Mouse (Mus musculus): ENCODE results near the gene Atp6v0c. TPM values are rescaled to one million over a fixed set of nuclear protein-coding genes. Genes with fewer than 3 reads are reported as not detected.

The Atp6v0c gene
- 1,028 and 1,039 TPM in 2 replicates for polyA plus RNA-seq (2015; fragmentation: Nextera tagmentation; extraction: Ambion mirVana)

DNA sequence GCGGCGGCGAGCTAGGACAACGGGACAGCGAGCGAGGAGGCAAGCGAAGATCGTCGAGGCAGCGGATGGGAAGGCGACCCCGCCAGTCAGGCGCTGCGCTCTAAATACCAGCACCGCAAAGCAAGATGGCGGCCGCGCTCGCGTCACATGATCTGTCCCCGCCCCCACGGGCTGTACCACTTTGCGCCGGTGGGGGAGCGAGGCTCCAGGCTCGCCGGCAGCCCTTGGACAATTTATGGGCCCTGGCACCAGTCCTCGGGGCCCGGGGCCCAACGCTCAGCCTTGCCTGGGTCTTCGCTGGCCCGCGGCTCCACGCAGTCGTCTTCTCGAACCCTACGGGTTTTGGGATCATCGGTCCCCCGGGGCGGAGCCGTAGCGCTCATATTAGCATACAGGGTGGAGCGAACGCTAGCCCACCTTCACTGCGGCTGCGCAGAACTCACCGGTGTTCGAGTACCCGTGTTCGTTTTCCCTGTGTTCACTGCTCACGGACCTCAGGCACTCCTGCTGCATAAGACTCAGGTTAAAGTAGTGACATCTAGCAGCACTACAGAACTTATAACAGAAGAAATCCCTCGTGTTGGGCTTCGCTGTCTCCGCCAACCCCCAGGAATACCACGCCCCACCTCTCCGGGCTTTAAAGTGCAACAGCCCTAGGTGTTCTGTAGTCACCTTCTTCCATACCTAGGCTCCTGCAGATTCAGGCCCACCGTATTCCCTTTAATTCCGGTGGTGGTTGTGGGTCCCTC lies at the start of gene Atp6v0c:
Gene Atp6v0c, minus strand, starts transcription at position 386 of the 749 bp plus-strand sequence.
- peak; percentile 87 for ATAC-seq (ENCODE audit: low FRiP score)
- H3K4me2 ChIP-seq = peak within 1 kb of the TSS; percentile 80
- H3K9me3 ChIP-seq = no peaks in the 10 kb centered on the region
- H3K4me3 ChIP-seq = peak within 1 kb of the TSS; percentile 98
- peaks cover 44% of the 10 kb centered on the region for H3K4me1 ChIP-seq (replicated peaks)
- peaks cover 25% of the 10 kb centered on the region for H3K36me3 ChIP-seq
- 1% methylated on average over 58 of the region's 58 CpGs for WGBS
- H3K27me3 ChIP-seq = 0 out of 2 replicates have a peak, but pooled peaks cover 7% of the 10 kb centered on the region
- peak within 1 kb of the TSS; percentile 92 for H3K9ac ChIP-seq
- H3K27ac ChIP-seq = peak within 1 kb of the TSS; percentile 97

DNA sequence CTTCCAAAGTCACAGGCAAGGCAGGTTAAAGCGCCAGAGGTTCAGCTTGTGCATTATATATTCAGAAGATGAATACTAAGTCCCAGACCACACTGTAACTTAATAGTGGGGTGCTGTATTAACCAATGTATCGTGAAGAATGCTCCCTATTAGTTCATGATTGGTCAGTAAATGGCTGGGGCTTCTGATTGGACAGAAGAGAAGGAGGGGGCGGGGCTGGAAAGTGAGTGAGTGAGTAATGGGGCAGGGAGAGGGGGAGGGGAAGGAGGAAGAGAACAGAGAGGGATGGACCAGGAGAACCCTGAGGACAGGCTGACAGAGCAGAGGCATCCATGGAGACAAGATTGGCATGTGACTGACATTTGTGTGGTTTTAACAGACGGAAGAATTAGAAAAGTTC lies 47.3 kb upstream of the Atp6v0c start:
- Histone ChIP-seq H3K4me1 (replicated peaks) (peaks cover 27% of the 10 kb centered on the region), H3K4me3 (no peak overlapping the region), H3K4me2 (no peak overlapping the region), H3K9ac (no peak overlapping the region), H3K36me3 (peaks cover 39% of the 10 kb centered on the region), H3K27me3 (no peaks in the 10 kb centered on the region), H3K9me3 (no peaks in the 10 kb centered on the region), H3K27ac (no peak overlapping the region)
- WGBS = 57% methylated on average over 4 of the region's 4 CpGs
- ATAC-seq (ENCODE audit: low FRiP score) = no peak

DNA sequence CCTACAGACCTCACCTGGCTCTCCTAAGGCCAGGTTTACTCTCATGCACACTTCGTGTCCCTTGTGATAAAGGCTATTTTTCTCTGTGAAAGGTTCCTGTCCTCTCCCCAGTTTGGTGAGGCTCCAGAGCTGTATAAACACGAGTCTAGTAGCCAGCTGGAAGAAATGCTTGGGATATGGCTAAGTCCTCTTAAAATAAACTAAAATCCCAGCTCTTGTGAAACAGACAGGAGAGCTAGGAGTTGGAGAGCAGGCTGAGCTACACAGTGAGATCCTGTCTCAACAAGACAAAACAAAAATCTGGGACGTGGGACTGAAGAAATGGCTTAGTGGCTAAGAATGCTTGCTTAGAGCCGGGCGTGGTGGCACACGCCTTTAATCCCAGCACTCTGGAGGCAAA lies 43.7 kb upstream of the Atp6v0c start:
- H3K27me3 ChIP-seq = peaks cover 17% of the 10 kb centered on the region
- H3K9me3 ChIP-seq = no peaks in the 10 kb centered on the region
- no peak overlapping the region for H3K4me3 ChIP-seq
- peaks cover 35% of the 10 kb centered on the region for H3K36me3 ChIP-seq
- no peak overlapping the region for H3K9ac ChIP-seq
- 76% methylated on average over 6 of the region's 6 CpGs for WGBS
- H3K27ac ChIP-seq = no peak overlapping the region
- ATAC-seq (ENCODE audit: low FRiP score) = no peak
- H3K4me1 ChIP-seq (replicated peaks) = peaks cover 44% of the 10 kb centered on the region
- no peak overlapping the region for H3K4me2 ChIP-seq

DNA sequence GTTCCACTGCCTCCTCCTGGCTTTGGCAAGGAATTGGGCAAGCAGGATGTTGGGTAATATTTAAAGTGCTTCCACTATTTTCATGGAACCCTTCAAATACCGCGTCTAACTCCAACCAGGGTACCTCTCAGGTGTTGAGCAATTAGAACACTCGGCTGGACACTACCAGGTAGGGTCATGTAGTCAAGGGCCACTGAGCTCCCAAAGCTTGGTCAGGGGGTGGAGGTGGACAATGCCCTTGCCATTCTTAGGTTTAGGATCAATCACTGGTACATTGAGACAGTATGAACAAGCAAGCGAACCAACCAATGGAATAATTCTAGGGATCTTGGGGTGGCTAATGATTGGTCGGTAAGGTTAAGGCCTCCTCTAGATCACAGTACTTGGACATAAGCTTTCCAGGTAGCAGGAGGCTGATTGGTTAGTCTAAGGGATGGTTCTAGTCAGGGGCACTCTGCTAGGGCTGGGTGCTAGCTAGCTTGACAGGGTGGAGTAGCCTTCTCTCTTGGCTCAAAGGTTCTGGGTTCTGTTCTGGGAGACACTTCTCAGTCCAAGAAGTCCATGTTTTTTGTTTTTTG lies 43.0 kb upstream of the Atp6v0c start:
- H3K4me3 ChIP-seq = peak overlapping the region; percentile 58
- peaks cover 28% of the 10 kb centered on the region for H3K36me3 ChIP-seq
- WGBS = 30% methylated on average over 5 of the region's 5 CpGs
- peaks cover 50% of the 10 kb centered on the region for H3K4me1 ChIP-seq (replicated peaks)
- H3K27ac ChIP-seq = no peak overlapping the region
- ATAC-seq (ENCODE audit: low FRiP score) = 0 out of 2 replicates have a peak, but pooled peaks have one; percentile 0
- H3K9ac ChIP-seq = no peak overlapping the region
- no peaks in the 10 kb centered on the region for H3K9me3 ChIP-seq
- H3K4me2 ChIP-seq = peak overlapping the region; percentile 97
- peaks cover 24% of the 10 kb centered on the region for H3K27me3 ChIP-seq

DNA sequence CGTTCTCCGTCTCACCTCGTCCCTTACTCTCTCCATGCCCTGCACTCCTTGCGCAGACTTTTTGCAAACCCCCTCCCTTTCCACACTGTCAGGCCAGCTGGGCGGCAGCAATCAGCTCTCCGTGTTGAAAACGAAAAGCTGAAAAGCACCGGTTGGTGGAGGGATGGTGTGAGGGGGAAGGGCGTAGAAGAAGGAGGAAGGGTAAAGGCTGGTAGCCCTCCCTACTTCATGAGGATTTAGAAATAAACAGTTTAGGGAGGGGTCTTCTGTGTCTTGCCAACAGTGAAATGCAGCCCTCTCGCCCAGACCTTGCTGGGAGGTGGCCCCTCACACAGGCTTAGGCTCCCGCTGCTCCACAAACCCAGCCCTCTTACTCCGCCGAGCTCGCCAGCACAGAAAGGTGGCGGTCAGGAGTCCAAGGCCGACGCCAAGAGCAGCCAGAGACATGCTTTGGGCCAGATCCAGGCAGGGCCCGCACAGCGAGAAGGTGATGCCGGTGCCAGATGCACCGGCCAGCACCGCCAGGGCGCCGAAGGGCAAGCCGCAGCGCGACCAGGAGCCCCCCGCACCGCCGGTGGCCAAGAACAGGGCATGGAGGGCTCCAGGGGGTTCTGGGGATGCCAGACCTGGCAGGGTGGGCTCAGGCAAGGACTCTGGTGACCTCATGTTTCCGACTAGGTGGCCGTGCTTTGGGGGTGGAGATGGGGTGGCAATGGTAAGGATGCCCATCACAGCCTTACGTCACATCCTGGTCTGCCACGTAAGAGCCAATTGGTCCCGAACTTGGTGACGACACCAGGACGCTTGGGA lies 42.3 kb upstream of the Atp6v0c start:
- no peaks in the 10 kb centered on the region for H3K9me3 ChIP-seq

DNA sequence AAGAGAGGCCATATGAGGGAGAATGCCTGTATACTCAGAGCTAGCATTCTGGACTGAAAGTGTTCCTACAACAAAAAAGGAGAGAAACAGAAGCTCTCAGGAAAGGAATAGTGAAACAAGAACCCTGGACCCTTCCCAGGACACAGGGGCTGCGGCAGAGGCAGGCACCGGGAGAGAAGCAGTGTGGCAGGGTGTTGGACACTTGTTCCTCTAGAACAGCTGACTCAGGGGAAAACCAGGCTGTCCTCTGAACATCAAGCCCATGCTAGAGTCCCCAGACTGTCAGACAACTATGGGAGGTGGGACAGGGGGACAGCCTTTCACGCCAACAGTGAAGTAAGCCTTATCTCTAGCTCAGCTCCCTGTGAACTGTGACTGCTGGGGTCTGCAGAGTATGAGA lies 41.1 kb upstream of the Atp6v0c start:
- Histone ChIP-seq H3K9me3 (no peaks in the 10 kb centered on the region), H3K27me3 (peaks cover 32% of the 10 kb centered on the region), H3K4me3 (no peak overlapping the region), H3K27ac (peak overlapping the region; percentile 44; the same call in 1 of the 2 replicates), H3K4me1 (replicated peaks) (peaks cover 70% of the 10 kb centered on the region), H3K4me2 (peak overlapping the region; percentile 97), H3K9ac (no peak overlapping the region), H3K36me3 (peaks cover 10% of the 10 kb centered on the region)
- 89% methylated on average over 3 of the region's 3 CpGs for WGBS
- no peak for ATAC-seq (ENCODE audit: low FRiP score)

More for the DNA sequence above, 42.3 kb upstream of the Atp6v0c start:
- H3K27ac ChIP-seq = peak overlapping the region; percentile 87
- H3K27me3 ChIP-seq = peaks cover 29% of the 10 kb centered on the region
- peak overlapping the region; percentile 90 for H3K9ac ChIP-seq
- ATAC-seq (ENCODE audit: low FRiP score) = peak; percentile 52
- 1% methylated on average over 37 of the region's 37 CpGs for WGBS
- peak overlapping the region; percentile 58 for H3K4me3 ChIP-seq
- peak overlapping the region; percentile 97 for H3K4me2 ChIP-seq
- H3K4me1 ChIP-seq (replicated peaks) = peaks cover 57% of the 10 kb centered on the region
- H3K36me3 ChIP-seq = peaks cover 23% of the 10 kb centered on the region

DNA sequence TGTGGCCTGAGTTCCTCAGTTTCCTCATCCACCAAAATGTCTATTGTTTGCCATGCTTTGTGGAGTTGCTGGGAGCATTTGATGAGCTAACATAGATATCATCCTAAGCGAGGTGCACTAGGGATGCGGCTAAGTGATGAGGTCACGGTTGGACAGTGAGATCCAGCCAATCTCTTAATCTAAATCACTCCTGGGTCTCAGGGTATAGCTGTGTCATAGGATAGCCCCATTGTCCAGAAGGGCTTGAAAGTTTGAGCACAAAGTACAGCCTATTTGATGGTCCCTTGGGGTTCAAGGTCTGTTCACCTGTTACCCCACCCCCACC lies 40.4 kb upstream of the Atp6v0c start:
- H3K9me3 ChIP-seq = no peaks in the 10 kb centered on the region
- peak overlapping the region; percentile 92 for H3K4me2 ChIP-seq
- H3K4me1 ChIP-seq (replicated peaks) = peaks cover 71% of the 10 kb centered on the region
- WGBS = 73% methylated on average over 3 of the region's 3 CpGs
- H3K9ac ChIP-seq = no peak overlapping the region
- H3K36me3 ChIP-seq = peaks cover 3% of the 10 kb centered on the region
- no peak overlapping the region for H3K4me3 ChIP-seq
- no peak for ATAC-seq (ENCODE audit: low FRiP score)
- peaks cover 32% of the 10 kb centered on the region for H3K27me3 ChIP-seq
- H3K27ac ChIP-seq = peak overlapping the region; percentile 80; the same call in 1 of the 2 replicates

DNA sequence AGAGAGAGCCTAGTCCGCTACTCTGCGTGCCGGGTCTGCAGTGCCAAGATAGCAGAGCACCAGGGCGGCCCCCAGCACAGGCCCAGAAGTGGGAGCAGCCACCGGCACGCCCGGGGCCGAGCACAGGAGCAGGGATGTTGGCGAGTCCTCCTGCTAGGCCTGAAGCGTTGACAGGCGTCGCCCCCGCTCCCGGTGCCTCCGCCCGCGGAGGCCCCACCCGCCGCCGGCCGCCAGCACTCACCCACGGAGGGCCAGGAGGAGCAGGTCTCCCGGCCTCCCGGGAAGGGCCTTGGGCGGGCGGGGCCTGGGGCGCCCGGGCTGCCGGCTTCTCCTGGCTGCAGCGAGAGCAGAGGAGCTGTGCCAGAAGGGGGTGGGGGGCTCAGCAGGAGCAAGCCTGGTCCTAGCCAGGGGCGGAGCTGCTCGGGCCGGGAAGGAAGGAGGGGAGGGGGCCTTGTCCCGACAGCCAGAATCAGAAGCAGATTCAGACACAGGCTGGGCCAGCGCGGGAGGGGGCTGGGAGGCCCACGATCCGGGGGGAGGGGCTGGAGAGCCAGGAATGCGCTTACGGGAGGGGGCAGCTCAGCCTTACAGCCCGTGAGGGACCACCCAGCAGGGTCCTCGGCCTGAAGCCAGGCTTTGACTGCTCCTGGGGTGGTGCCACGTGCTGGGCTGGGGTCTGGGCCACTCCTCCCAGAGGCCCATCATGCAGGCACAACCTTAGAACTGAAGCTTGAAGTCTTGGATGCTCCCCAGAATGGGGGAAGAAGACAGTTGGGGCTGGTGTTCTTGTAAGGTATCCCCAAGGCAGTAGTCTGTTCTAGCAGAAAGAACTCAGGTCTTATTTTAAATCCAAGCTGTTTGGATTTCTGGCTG lies 39.8 kb upstream of the Atp6v0c start, which contains the start of gene Ntn3:
Gene Ntn3, minus strand, starts transcription at position 489 of the 873 bp plus-strand sequence.
- peaks cover 32% of the 10 kb centered on the region for H3K27me3 ChIP-seq
- peaks cover 77% of the 10 kb centered on the region for H3K4me1 ChIP-seq (replicated peaks)
- H3K9ac ChIP-seq = peak within 1 kb of the TSS; percentile 81
- peak within 1 kb of the TSS; percentile 92 for H3K4me2 ChIP-seq
- WGBS = under 1% methylated on average over 34 of the region's 43 CpGs
- no peaks in the 10 kb centered on the region for H3K9me3 ChIP-seq
- ATAC-seq (ENCODE audit: low FRiP score) = peak; percentile 9
- H3K36me3 ChIP-seq = no peaks in the 10 kb centered on the region
- H3K4me3 ChIP-seq = peak within 1 kb of the TSS; percentile 75
- H3K27ac ChIP-seq = peak within 1 kb of the TSS; percentile 80

DNA sequence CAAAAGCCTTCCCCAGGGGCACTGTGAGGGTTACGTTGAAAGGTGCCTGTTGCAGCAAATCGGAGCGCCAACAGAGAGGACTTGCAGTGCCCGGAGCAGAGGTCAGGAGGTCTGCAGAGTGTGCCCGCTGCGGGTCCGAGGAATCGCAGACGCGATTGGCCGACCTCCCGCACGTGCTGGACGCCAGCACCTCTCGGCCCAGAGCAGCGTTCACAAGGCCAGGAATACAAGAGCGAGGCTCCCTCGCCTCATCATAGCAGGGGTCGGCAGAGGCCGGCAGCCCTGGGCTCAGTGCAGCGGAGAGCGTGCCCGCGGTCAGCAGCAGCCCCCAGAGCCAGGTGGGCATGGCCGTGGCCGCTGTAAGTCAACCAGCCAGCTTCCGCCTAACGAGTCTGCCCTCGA lies 39.1 kb upstream of the Atp6v0c start:
- peaks cover 32% of the 10 kb centered on the region for H3K27me3 ChIP-seq
- peaks cover 84% of the 10 kb centered on the region for H3K4me1 ChIP-seq (replicated peaks)
- H3K4me3 ChIP-seq = peak overlapping the region; percentile 75
- H3K9ac ChIP-seq = peak overlapping the region; percentile 81
- H3K9me3 ChIP-seq = no peaks in the 10 kb centered on the region
- peak overlapping the region; percentile 80 for H3K27ac ChIP-seq
- ATAC-seq (ENCODE audit: low FRiP score) = no peak
- WGBS = 2% methylated on average over 29 of the region's 29 CpGs
- H3K36me3 ChIP-seq = no peaks in the 10 kb centered on the region
- H3K4me2 ChIP-seq = peak overlapping the region; percentile 92

DNA sequence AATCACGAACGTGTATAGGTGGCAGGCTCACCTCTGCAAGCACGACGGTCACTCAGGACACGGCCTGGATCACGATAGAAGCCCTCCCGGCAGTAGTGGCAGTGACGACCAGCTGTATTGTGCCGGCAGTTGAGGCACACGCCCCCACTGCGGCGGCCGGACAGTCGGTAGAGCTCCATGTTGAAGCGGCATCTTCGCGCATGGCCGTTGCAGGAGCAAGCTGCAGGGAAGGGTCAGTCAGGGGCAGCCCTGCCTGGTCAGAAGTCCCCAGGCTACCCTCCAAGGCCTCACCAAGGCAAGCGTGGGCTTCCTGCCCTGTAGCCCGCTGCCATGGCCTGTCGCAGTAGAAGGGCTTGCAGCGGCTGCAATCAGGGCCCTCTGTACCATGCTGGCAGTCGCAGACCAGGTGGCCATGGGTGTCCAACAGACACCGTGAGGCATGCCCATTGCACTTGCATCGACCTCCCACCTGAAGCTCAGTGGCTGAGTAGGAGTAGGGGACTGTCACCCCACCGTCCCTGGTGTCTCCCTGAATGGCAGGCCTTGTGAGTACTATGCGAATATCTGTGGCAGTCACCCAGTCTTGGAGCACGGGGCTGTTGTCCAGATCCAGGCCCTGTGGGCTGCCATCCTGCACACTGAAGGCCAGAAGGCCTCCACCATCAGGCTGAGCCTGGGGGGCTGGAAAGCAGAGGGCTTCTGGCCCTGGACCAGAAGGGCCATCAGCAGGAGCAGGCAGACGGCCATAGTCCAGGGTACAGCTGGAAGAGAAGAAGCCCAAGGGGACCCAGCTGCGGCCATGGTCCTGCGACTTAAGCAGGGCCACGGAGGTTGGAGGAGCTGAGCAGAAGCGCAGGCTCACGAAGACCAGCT lies 38.5 kb upstream of the Atp6v0c start:
- H3K9ac ChIP-seq = peak overlapping the region; percentile 81
- H3K27me3 ChIP-seq = peaks cover 32% of the 10 kb centered on the region
- H3K36me3 ChIP-seq = no peaks in the 10 kb centered on the region
- WGBS = 54% methylated on average over 34 of the region's 34 CpGs
- no peak for ATAC-seq (ENCODE audit: low FRiP score)
- peak overlapping the region; percentile 80; the same call in 1 of the 2 replicates for H3K27ac ChIP-seq
- peaks cover 90% of the 10 kb centered on the region for H3K4me1 ChIP-seq (replicated peaks)
- H3K4me2 ChIP-seq = peak overlapping the region; percentile 92
- no peaks in the 10 kb centered on the region for H3K9me3 ChIP-seq
- peak overlapping the region; percentile 75 for H3K4me3 ChIP-seq
